Mouse (Mus musculus) thymus, postnatal 10 days (tissue): ENCODE measurements around the gene Aff3.

ENCODE experiments used
- DNase-seq, 2 experiments: peaks; one replicate each; pipeline ENCODE4 v3.0.0; 2021; ENCODE audit warnings: low spot score in 2 of 2

Gene Aff3

DNA sequence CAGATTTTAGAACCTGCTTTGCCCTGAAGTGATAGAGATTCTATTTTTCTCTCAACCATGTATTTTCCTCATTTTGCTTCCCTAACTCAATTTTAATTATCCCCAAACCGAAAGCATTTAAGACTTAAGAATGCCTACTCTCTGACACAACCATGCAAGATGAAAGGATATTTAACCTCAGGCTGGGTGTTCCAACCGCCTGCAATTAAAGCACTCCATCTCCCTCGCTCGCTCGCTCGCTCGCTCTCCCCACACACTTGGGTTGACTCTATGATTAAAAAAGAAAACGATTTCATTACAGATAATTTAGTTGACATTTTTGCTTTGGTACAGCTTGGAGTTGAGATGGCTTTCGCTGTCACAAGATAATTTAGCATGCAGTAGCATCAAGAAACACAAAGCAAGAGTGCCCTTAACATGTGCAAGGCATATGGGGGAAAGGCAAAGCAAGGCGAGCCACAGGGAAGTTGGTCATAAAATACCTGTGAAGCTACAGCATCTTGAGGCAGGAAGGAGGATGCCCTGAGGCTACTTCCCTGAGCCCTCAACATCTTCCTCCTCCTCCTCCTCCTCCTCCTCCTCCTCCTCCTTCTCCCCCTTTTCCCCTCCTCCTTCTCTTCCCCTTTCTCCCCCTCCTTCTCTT, 167.7 kb downstream of the Aff3 start:
- DNase-seq = no peak

DNA sequence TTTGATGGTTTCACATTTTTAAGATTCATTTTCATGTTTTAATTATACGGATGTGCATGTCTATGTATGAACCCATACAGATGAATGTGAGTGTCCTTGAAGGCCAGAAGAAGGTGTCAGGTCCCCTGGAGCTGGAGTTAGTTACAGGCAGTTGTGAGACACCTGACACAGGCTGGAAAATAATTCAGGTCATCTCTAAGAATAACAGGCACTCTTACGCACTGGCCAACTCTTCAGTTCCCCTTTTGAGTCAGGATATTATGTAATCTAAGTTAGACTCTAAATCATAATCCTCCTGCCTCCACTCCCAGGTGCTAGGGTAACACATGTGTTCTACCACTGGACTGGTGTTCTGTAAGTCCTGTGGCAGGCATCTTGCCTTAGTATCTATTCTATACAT, 169.5 kb downstream of the Aff3 start:
- no peak for DNase-seq

DNA sequence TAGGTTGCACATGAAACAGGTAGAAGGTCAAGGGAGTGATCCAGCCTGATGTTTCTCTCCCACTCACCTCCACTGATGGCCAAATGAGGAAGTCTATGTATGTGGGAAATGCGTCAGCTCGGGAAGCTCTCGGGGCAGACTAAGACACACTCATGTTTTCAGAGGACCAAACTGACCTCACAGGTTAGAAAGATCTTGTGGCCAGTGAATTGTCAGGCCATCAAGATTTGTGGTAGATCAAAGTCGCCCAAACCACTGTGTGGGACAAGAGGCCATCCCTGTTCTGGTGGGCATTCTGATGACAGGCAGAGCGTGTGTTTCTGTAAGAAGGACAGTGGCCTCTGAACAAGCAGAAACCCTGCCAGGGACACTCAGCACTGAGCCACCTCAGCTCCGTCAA, 175.0 kb downstream of the Aff3 start:
- no peak for DNase-seq

DNA sequence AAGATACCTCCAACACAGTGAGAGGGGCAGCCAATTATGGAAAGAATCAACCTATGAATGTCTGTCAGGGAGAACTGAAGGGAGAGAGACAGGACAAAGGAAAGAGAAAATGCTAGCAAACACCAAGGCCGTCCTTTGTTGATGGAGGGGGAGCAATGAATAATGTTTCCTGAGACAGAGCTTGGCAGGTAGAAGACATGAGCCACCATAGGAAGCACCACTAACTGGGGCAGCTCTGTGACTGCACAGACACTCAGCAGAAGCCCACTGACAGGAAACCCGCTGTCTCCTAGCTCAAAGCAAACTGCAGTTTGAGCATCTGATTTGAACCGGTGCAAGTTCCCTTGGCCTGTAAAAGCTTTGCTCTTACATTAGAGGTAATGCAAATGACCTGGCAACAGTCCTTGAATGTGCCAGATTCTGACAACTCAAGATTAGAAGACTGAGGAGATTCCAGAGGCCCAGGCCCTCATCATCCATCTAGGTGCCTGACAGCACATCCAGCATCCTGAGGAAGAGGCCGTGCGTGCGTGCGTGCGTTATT, 176.0 kb downstream of the Aff3 start:
- no peak for DNase-seq

DNA sequence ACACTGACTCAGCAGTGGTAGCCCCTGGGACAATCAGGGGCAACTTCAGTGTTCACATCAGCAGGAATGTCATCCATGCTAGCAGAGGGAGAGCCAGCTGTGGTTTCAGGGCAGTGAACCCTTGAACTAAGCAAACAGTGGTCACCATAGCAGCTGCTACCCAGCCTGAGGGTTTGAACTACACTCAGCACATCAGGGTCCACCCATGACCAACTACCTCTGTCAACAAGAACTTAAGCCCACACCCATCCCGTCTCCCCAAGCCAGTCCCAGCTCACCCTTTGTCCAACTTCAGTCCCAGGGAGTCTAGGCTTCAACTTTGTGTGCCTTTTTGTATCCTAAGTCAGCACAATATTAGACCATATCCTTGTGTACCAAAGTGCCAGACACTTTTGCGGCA, 176.9 kb downstream of the Aff3 start:
- DNase-seq = no peak

DNA sequence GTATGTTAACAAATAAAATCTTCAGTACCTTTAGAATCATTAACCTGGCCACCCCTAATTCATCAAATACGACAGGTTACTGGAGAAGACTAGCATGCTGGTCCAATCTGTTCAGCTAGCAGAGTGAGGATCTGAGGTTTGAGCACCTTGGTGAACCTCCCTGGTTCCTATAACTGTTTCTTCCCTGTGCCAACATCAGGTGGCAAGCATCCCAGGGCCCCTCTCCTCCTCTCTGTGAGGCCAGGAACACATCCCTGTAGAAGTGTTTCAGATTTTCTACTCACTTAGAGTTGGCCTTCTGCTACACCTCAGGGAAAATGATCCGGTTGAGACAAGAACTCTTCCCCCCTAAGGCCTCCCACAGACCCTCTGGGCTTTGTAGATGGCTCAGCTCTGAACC, 181.6 kb downstream of the Aff3 start:
- no peak for DNase-seq

DNA sequence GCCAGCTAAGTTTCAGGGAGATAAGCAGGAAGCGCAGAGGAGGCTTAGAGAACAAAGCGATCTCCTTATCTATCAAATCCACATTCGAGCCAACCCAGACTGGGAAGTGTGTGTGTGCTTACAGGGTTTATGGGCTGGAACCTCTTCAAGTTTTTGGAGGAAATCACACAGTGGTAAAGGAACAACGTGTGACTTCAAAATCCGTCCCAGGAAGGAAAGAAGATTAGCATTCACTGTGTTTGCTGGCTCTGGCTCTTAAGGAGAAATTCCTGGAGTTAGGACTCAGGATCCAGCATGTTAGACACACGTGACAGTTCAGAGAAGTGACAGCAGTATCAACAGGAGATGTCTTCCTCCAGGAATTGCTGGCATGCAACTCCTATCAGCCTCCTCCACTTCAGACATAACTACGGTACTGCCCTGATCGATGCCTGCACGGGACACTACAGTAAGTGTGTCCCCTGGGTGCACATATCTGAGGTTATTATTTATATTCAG, 186.5 kb downstream of the Aff3 start:
- no peak for DNase-seq

DNA sequence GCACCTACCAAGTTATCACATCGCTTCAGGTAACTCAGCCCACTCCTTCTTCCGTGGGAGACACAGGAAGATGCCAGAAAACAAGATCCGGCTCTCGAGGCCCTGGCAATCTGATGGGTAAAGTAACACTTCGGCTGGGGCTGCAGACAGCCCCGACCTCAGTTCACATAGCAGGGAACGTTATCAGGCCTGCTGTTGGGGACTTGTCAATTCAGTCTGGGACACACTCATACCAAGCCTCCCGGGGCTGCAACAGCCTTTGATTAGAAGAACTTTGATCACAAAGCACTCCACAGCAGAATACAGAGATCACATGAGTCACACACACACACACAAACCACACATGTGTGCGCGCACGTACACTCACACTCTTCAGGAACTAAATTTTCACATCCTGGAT, 193.9 kb downstream of the Aff3 start:
- DNase-seq = no peak

DNA sequence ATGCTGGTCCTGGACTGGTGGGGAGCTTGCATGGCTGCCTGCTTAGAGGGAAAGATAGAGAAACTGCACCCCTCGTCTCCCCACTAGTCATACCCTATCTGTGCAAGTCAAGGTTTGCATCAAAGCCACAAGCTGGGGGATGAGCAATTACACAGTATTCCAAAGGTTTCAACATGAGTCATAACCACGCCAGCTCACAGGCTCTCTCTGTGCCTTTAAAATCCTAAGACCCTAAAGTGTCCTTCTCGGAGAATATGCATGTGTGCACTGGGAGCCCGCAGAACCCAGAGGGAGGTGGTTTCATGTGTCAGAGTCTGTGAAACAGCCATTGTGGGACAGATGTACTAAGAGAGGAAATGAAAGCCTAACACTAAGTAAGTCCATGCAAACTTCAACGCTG, 194.6 kb downstream of the Aff3 start:
- no peak for DNase-seq

DNA sequence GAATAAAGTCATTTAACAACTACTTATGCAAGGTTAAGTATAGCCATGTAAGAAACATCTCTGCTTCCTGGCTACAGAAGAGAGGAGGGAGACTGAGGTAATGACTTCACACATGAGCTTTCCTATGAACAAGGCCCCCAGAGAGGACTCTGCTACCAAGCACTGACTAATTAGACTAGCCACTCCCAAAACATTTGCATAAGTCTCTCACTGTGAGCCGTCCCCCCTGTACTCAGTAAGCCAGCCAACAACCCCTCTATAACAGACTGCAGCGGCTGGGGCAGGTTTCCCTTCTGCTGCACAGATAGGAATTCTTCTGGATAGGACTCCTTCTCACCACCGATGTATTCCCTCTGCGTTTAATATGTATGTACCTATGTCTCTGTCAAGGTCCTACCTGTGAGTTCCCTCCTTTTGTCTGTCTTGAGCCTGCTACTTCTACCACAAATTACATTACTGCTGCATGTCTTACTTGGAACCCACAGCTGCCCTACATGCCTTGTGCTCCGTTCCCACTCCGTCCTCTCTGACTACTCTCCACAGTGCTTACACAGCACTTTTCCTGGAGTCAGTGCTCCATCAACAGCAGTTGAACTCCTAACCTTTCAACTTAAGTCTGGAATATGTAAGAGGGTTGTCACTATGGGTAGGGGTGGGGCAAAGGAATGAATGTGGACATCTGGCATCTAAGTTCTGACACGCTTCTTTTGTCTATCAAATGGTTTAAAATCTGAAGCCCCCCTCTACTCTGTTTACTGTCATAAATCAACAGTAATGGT, 197.3 kb downstream of the Aff3 start:
- DNase-seq = no peak

DNA sequence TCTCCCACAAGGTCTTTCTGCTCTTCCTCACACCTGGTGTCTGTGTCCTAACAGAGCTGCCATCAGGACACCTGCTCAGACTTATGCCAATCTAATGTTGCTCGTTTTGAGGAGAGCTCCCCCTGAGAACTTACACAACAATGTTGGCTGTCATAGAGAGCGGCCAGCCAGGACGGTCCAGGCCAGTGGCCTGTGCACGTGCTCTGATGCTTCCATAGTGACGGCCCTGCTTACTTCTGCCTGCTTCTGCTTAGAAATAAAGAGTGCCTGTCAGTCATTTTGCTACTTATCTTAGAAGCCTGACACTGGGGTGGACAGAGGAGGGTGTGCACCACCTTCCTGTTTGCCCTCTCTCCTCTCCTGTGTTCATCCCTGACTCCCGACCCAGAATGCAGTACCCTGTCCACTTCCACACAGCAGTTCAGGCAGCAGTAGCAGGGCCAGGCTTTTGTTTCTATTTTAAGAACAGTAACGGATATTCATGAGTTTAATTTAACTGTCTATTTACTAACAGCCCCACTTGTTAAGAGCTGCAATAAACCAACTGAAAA, 208.0 kb downstream of the Aff3 start:
- DNase-seq = no peak

DNA sequence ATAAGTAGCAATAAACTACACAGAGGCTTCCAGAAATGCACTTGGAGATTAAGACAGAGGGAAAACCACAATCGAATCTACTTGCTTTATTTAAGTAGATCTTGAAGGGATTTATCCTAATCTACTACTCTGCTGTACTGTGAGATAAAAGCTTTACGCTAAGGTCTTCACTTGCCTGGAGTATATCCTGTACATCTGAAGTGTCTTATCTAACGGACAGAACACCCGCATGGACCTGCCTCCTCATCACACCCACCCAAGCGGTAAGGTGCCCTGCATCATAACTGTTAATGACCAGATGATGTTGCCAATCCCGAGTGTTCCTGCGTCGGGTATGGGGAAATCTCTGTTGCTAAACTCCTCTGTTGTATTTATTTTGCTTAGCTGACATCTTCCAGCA, 209.8 kb downstream of the Aff3 start:
- DNase-seq = no peak

DNA sequence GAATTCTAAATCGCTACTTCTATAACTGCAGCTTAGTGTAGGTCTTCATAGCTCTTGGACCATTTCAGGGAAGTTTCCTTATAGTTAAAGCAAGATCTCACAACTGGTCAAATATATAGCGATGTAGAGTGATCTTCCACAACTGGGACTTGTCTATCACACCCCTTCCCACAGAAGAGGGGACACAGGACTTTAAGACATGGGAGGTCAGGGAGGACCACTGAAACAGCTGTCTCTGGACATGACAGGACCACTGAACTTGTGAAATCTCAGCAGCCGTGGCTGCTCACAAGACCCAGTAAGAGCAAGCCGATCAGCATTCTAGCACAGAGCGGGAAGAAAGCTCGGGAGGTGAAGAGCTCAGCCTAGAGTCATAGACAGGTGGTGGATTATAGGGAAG, 213.4 kb downstream of the Aff3 start:
- DNase-seq = no peak

DNA sequence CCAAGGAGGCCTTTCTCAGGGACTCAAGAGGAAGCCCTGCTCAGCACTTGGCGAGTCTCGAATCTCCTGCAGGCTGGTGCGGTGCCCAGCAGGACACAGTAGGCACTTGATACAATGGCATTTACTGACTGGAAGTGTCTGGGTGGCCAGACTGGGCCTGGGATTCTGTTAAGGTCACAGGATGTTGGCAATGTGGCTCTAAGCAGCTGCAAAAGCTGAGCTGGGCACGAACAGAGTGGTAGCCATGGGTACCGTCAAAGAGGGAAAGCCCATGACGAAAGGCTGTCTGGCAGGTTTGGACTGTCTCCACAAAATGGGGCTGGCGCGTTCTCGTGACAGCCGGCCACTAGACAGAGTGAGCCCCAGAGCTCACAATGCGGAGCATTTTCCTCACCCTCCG, 214.1 kb downstream of the Aff3 start:
- no peak for DNase-seq

DNA sequence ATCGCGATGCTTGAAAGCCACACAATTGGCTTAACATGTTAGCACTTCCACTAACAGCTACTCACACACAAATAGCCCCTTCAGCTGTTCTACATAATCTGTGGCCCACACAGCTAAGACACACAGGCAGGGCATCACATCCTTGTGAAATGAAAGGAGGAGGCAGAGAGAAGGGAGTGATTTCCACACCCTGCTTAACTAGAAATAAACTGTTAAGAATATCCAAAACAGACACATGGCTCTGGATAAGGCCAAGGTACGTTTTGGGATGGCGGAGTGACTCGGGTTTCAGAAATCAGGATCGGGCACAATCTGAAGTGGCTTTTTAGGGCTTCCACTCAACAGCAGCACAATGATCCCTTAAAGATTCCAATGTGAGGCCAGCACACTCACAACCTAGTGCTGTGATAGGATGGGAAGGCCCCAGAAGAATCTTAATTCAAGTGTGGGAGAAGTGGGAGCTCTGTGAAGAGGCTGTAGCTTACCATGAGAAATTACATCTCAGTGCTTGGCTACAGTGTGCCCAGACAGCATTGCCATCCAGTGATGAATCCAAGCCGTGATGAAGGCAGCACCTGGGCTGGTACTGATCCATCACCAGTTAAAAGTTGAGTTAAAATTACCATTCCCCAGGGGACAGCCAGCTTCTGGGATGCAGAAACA, 214.8 kb downstream of the Aff3 start:
- DNase-seq = no peak

DNA sequence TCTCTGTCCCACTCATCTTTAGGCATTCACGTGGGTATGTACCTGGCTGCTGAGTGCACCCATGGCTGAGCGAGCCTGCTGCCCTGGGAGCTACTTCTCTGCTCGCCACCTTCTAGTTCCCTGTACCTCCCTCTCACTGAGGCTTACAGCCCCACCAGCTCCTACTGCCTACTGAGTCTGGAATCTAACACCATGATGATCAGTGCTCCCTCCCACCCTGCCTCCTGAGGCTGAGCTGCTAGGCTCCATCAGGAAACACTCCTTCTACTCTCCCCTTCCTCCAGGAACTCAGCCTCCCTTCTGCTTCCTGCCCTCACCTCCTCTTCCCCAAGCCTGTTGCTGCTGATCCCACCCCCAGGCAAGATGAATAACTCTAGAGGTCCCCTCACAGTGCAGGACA, 215.9 kb downstream of the Aff3 start:
- DNase-seq = no peak

DNA sequence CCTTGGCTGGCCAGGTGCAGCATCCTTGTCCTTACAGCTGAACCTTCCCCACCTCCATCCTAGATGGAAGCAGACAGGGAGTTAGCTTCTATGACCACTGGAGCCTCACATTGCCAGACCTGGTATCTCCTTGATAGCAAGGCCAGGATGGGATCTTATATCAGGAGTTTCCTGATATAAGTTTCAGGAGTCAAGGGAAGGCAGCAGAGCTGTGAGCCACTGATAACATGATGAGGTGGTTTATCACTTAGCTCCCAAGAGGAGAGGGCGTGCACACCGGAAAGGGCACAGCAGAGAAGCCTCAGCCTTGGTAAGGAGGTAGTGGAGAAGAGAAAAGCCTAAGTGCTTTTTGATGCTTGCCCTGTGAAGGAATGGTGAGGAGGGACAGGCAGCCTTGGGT, 217.2 kb downstream of the Aff3 start:
- no peak for DNase-seq

DNA sequence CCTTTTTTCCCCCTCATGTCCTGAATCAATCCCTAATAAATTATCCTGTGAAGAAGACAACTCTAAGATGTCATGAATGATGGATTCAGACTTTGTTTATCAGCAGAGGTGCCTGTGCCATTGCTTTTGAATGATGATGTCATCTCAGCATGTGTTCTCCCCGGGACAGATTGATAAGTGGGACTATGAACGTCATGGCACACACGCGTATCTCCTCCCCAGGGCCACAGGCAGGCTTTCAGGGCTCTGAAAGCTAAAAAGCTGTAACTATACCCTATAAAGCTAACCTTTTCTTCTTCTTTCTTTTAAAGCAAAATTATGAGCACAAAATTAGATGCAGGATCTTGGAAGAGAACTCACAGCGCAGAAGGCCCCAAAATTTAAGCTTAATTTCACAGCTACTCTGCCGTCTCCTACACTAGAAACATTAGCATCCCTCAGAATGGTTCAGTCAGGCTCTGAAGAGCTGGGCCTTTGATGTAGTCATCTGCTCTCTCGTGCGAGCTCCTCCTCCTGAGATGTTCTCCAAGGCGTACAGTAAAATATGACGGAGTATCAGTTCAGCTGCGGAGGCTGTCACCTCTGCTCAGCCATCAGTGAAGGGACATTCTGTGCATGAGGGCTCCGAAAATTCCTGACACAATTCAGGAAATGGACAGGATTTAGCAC, 218.5 kb downstream of the Aff3 start:
- DNase-seq = no peak

DNA sequence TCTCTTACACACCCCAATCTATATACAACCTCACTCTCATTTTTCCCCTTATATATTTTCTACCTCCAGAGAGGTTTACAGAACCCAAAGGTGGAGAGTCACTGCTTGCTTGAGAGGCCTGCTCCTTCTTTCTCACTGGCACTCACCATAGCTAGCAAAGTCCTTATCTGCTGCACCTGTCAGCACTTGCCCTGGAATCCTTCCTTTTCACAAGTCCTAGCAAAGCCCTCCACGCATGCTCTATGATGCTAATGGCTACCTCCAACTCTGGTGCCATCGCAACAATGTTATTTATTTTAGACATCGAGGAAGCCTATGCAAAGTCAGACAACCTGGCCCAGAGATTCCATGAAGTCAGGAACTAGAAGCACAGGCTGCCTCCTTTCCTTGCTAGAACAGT, 221.9 kb downstream of the Aff3 start:
- no peak for DNase-seq

DNA sequence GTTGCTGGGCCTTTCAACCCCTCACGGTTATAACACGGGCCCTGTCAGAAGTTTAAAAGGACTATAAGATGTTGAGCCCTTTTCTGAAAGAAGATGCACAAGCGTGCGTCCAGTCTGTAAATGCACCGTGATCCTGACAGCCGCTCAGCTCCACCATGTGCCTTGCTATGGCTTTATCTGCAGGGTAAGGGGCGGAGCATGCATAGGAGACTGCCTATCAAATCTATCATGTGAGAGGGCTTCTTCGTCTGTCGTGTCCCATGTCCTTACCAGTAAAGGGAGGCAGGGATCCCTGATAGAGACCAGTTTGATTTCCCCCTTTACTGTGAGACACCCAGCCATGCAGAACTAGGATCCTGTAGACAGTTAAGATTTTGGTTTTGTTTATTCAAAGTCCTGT, 222.3 kb downstream of the Aff3 start:
- DNase-seq = no peak

DNA sequence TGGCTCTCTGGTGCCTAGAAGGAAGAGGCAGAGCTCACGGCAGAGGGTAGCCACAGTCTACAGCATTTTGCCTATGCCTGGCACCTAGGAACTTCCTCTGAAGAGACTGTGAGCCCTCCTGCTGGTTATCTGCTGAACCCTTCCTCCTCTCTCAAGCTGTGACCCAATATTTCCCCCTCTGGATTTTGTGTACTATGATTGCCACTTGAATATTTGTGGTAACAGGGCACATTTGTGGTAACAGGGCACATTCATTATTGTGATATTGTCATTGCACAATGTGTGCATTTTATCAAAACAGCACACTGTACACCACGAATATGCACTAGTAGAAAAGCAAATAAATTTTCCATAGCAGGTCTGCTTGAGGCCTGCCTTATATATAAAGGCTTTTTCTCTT, 223.0 kb downstream of the Aff3 start:
- DNase-seq = no peak

DNA sequence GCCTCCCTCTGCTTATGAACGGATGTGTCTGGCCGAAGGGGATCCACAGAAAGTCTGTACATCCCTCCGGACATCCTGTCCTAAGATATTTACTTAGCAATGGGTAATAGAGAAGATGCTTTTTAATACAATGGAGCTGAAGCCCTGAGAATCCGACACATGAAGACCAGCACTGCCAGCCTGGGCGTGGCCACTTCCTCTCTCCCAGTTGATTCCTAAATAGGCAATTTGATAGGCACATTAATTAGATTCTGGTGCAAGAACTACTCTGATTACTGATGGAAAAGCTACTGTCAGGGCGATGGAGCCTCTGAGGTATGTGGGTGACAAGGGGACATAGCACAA, 224.3 kb downstream of the Aff3 start:
- DNase-seq = no peak
